Mouse (Mus musculus): Measurements from ENCODE around the gene Gm20828. TPM values are rescaled to one million over a fixed set of nuclear protein-coding genes. Genes with fewer than 3 reads are reported as not detected.
"Not testable (repeated sequence)": the region's sequence is repeated elsewhere in the genome, so short reads cannot be mapped to it uniquely, and the experiment has no call there.

Gm20828 gene
- not detected in 2 replicates for polyA plus RNA-seq (2015; fragmentation: Nextera tagmentation; extraction: Ambion mirVana)

DNA sequence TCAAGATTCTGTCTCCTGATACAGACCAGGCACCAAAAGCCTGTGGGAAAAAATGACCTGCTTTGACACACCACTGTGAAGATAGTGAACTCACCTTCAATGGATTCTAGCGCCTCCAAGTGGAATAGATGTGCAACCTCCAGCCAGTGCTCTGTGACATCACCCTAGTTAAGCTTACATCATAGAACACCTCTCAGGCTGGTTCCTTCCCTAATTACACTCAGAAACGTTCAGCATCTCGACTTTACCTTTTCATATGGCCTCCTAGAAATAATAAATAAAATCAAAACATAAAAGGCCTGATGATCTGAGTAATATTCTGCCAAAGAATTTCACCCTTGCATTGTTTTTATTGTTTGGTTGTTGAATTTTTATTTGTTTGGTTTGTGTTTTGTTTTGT is at the start of gene Gm20828:
TSS of gene Gm20828 (minus strand) at position 101 of the 400 bp plus-strand sequence.
- H3K4me3 ChIP-seq (ENCODE audit: low read depth, low read length); H3K27ac ChIP-seq (ENCODE audit: low read depth, low read length): not testable (repeated sequence)
- no CpG with 5 or more reads among the region's 3 CpGs for WGBS

More for the DNA sequence above, at the start of gene Gm20828:
- not testable (repeated sequence) for H3K27me3 ChIP-seq (replicated peaks; ENCODE audit: control insufficient read depth, insufficient read depth, low read length); H3K4me2 ChIP-seq (replicated peaks; ENCODE audit: low read depth); H3K4me1 ChIP-seq (replicated peaks; ENCODE audit: control insufficient read depth, insufficient read depth, low read length); H3K9ac ChIP-seq (ENCODE audit: low read depth, low read length); H3K36me3 ChIP-seq (ENCODE audit: control insufficient read depth, insufficient read depth); ATAC-seq; H3K9me3 ChIP-seq (ENCODE audit: control insufficient read depth)

All from intestine, postnatal 0 days (tissue).